Mouse (Mus musculus): ENCODE measurements around the gene Slc24a2. TPM values are rescaled to one million over a fixed set of nuclear protein-coding genes. Genes with fewer than 3 reads are reported as not detected.

Gene Slc24a2
- polyA plus RNA-seq (2014; fragmentation: Nextera tagmentation; extraction: Ambion mirVana), result 0.26 TPM in 1 of 2 replicates, not detected in the other

GRCm38 (mm10) chr4:87229960-87230551 lies at the start of gene Slc24a2:
TSS of gene Slc24a2 (minus strand) at chr4:87230477.
- 1% methylated on average over 52 of the region's 62 CpGs for WGBS
- Histone ChIP-seq H3K9me3 (ENCODE audit: control insufficient read depth, low read length) (no peaks in the 10 kb centered on the region), H3K4me3 (ENCODE audit: low read depth, low read length) (peak within 1 kb of the TSS; percentile 49), H3K27me3 (replicated peaks; ENCODE audit: control insufficient read depth, insufficient read depth, low read length) (peaks cover 23% of the 10 kb centered on the region), H3K27ac (ENCODE audit: low read depth) (no peak within 1 kb of the TSS), H3K9ac (ENCODE audit: low read length) (peak within 1 kb of the TSS; percentile 27; the same call in 1 of the 2 replicates), H3K4me2 (ENCODE audit: low read length) (peak within 1 kb of the TSS; percentile 96), H3K4me1 (replicated peaks; ENCODE audit: control insufficient read depth, insufficient read depth, low read length) (peaks cover 8% of the 10 kb centered on the region; the same call in 1 of the 2 replicates), H3K36me3 (ENCODE audit: control insufficient read depth, insufficient read depth, low read length) (no peaks in the 10 kb centered on the region)
- peak; percentile 96 for ATAC-seq (replicated peaks; ENCODE audit: low FRiP score, low TSS enrichment, low read depth)
- DNase-seq (ENCODE audit: low spot score), result peak; percentile 83

- no peak overlapping the region for H3K27ac ChIP-seq (ENCODE audit: low read depth)
- no peaks in the 10 kb centered on the region for H3K27me3 ChIP-seq (replicated peaks; ENCODE audit: control insufficient read depth, insufficient read depth, low read length)
- DNase-seq (ENCODE audit: low spot score) (no peak), ATAC-seq (replicated peaks; ENCODE audit: low FRiP score, low TSS enrichment, low read depth) (no peak)
- 12% methylated on average over 1 of the region's 1 CpGs for WGBS
- H3K4me1 ChIP-seq (replicated peaks; ENCODE audit: control insufficient read depth, insufficient read depth, low read length), result no peaks in the 10 kb centered on the region
- no peaks in the 10 kb centered on the region for H3K9me3 ChIP-seq (ENCODE audit: control insufficient read depth, low read length)
- no peak overlapping the region for H3K9ac ChIP-seq (ENCODE audit: low read length)
- no peak overlapping the region for H3K4me2 ChIP-seq (ENCODE audit: low read length)
- H3K36me3 ChIP-seq (ENCODE audit: control insufficient read depth, insufficient read depth, low read length), result no peaks in the 10 kb centered on the region
- H3K4me3 ChIP-seq (ENCODE audit: low read depth, low read length), result no peak overlapping the region
These were observed 44.5 kb upstream of the Slc24a2 start for GRCm38 (mm10) chr4:87274825-87275224.

- H3K9ac ChIP-seq (ENCODE audit: low read length), result no peak overlapping the region
- ATAC-seq (replicated peaks; ENCODE audit: low FRiP score, low TSS enrichment, low read depth) (no peak), DNase-seq (ENCODE audit: low spot score) (no peak)
- WGBS, result 72% methylated on average over 2 of the region's 2 CpGs
- H3K4me1 ChIP-seq (replicated peaks; ENCODE audit: control insufficient read depth, insufficient read depth, low read length), result no peaks in the 10 kb centered on the region
- no peak overlapping the region for H3K4me3 ChIP-seq (ENCODE audit: low read depth, low read length)
- H3K27me3 ChIP-seq (replicated peaks; ENCODE audit: control insufficient read depth, insufficient read depth, low read length), result no peaks in the 10 kb centered on the region
- no peaks in the 10 kb centered on the region for H3K36me3 ChIP-seq (ENCODE audit: control insufficient read depth, insufficient read depth, low read length)
- H3K9me3 ChIP-seq (ENCODE audit: control insufficient read depth, low read length), result no peaks in the 10 kb centered on the region
- no peak overlapping the region for H3K4me2 ChIP-seq (ENCODE audit: low read length)
- H3K27ac ChIP-seq (ENCODE audit: low read depth), result no peak overlapping the region
These were observed 44.0 kb upstream of the Slc24a2 start for GRCm38 (mm10) chr4:87274276-87274675.

GRCm38 (mm10) chr4:87273476-87273875 lies 43.2 kb upstream of the Slc24a2 start:
- H3K9me3 ChIP-seq (ENCODE audit: control insufficient read depth, low read length), result no peaks in the 10 kb centered on the region
- H3K9ac ChIP-seq (ENCODE audit: low read length), result no peak overlapping the region
- H3K36me3 ChIP-seq (ENCODE audit: control insufficient read depth, insufficient read depth, low read length), result no peaks in the 10 kb centered on the region
- 93% methylated on average over 3 of the region's 3 CpGs for WGBS
- no peak overlapping the region for H3K4me2 ChIP-seq (ENCODE audit: low read length)
- H3K4me1 ChIP-seq (replicated peaks; ENCODE audit: control insufficient read depth, insufficient read depth, low read length), result no peaks in the 10 kb centered on the region
- no peak overlapping the region for H3K27ac ChIP-seq (ENCODE audit: low read depth)
- DNase-seq (ENCODE audit: low spot score) (no peak), ATAC-seq (replicated peaks; ENCODE audit: low FRiP score, low TSS enrichment, low read depth) (no peak)
- H3K4me3 ChIP-seq (ENCODE audit: low read depth, low read length), result no peak overlapping the region
- H3K27me3 ChIP-seq (replicated peaks; ENCODE audit: control insufficient read depth, insufficient read depth, low read length), result no peaks in the 10 kb centered on the region

GRCm38 (mm10) chr4:87229224-87229959 lies 885 bp downstream of the Slc24a2 start:
- no peaks in the 10 kb centered on the region for H3K9me3 ChIP-seq (ENCODE audit: control insufficient read depth, low read length)
- no peak overlapping the region for H3K27ac ChIP-seq (ENCODE audit: low read depth)
- ATAC-seq (replicated peaks; ENCODE audit: low FRiP score, low TSS enrichment, low read depth) (no peak), DNase-seq (ENCODE audit: low spot score) (no peak)
- H3K9ac ChIP-seq (ENCODE audit: low read length), result peak overlapping the region; percentile 27; the same call in 1 of the 2 replicates
- peaks cover 23% of the 10 kb centered on the region for H3K27me3 ChIP-seq (replicated peaks; ENCODE audit: control insufficient read depth, insufficient read depth, low read length)
- no peaks in the 10 kb centered on the region for H3K36me3 ChIP-seq (ENCODE audit: control insufficient read depth, insufficient read depth, low read length)
- peak overlapping the region; percentile 49 for H3K4me3 ChIP-seq (ENCODE audit: low read depth, low read length)
- WGBS, result 17% methylated on average over 14 of the region's 14 CpGs
- peaks cover 8% of the 10 kb centered on the region; the same call in 1 of the 2 replicates for H3K4me1 ChIP-seq (replicated peaks; ENCODE audit: control insufficient read depth, insufficient read depth, low read length)
- peak overlapping the region; percentile 96 for H3K4me2 ChIP-seq (ENCODE audit: low read length)

- H3K4me1 ChIP-seq (replicated peaks; ENCODE audit: control insufficient read depth, insufficient read depth, low read length), result no peaks in the 10 kb centered on the region
- H3K9me3 ChIP-seq (ENCODE audit: control insufficient read depth, low read length), result no peaks in the 10 kb centered on the region
- WGBS, result 51% methylated on average over 2 of the region's 2 CpGs
- no peak for ATAC-seq (replicated peaks; ENCODE audit: low FRiP score, low TSS enrichment, low read depth)
- H3K4me3 ChIP-seq (ENCODE audit: low read depth, low read length), result no peak overlapping the region
- no peak overlapping the region for H3K27ac ChIP-seq (ENCODE audit: low read depth)
- H3K9ac ChIP-seq (ENCODE audit: low read length), result no peak overlapping the region
- H3K27me3 ChIP-seq (replicated peaks; ENCODE audit: control insufficient read depth, insufficient read depth, low read length), result no peaks in the 10 kb centered on the region
- H3K36me3 ChIP-seq (ENCODE audit: control insufficient read depth, insufficient read depth, low read length), result no peaks in the 10 kb centered on the region
- H3K4me2 ChIP-seq (ENCODE audit: low read length), result no peak overlapping the region
- DNase-seq (ENCODE audit: low spot score), result peak; percentile 62
These were observed 8.7 kb downstream of the Slc24a2 start for GRCm38 (mm10) chr4:87221586-87221985.

GRCm38 (mm10) chr4:87218196-87218595 lies 12.1 kb downstream of the Slc24a2 start:
- no peak for DNase-seq (ENCODE audit: low spot score)
- Histone ChIP-seq H3K27me3 (replicated peaks; ENCODE audit: control insufficient read depth, insufficient read depth, low read length) (no peaks in the 10 kb centered on the region), H3K36me3 (ENCODE audit: control insufficient read depth, insufficient read depth, low read length) (no peaks in the 10 kb centered on the region), H3K9ac (ENCODE audit: low read length) (no peak overlapping the region), H3K9me3 (ENCODE audit: control insufficient read depth, low read length) (no peaks in the 10 kb centered on the region), H3K4me1 (replicated peaks; ENCODE audit: control insufficient read depth, insufficient read depth, low read length) (no peaks in the 10 kb centered on the region), H3K27ac (ENCODE audit: low read depth) (no peak overlapping the region), H3K4me3 (ENCODE audit: low read depth, low read length) (no peak overlapping the region), H3K4me2 (ENCODE audit: low read length) (no peak overlapping the region)
- WGBS, result 65% methylated on average over 5 of the region's 5 CpGs
- ATAC-seq (replicated peaks; ENCODE audit: low FRiP score, low TSS enrichment, low read depth), result no peak

- WGBS, result 78% methylated on average over 6 of the region's 6 CpGs
- no peak overlapping the region for H3K9ac ChIP-seq (ENCODE audit: low read length)
- H3K36me3 ChIP-seq (ENCODE audit: control insufficient read depth, insufficient read depth, low read length), result no peaks in the 10 kb centered on the region
- no peaks in the 10 kb centered on the region for H3K9me3 ChIP-seq (ENCODE audit: control insufficient read depth, low read length)
- no peak overlapping the region for H3K4me3 ChIP-seq (ENCODE audit: low read depth, low read length)
- DNase-seq (ENCODE audit: low spot score), result no peak
- no peak for ATAC-seq (replicated peaks; ENCODE audit: low FRiP score, low TSS enrichment, low read depth)
- no peaks in the 10 kb centered on the region for H3K27me3 ChIP-seq (replicated peaks; ENCODE audit: control insufficient read depth, insufficient read depth, low read length)
- H3K4me2 ChIP-seq (ENCODE audit: low read length), result no peak overlapping the region
- no peak overlapping the region for H3K27ac ChIP-seq (ENCODE audit: low read depth)
- H3K4me1 ChIP-seq (replicated peaks; ENCODE audit: control insufficient read depth, insufficient read depth, low read length), result no peaks in the 10 kb centered on the region
These were observed 18.8 kb downstream of the Slc24a2 start for GRCm38 (mm10) chr4:87211344-87211978.
